Mouse (Mus musculus) heart, postnatal 0 days (tissue): ENCODE measurements around the gene 1700014D04Rik. TPM values are rescaled to one million over a fixed set of nuclear protein-coding genes. Genes with fewer than 3 reads are reported as not detected.
"Not testable (repeated sequence)": the region's sequence is repeated elsewhere in the genome, so short reads cannot be mapped to it uniquely, and the experiment has no call there.

Experiments used
- ATAC-seq: fragments of 200-750 bp; cut with Nextera tagmentation; 2 replicates; pipeline ENCODE4 v1.8.0; 2017; ENCODE audit warnings: low read depth, moderate number of reproducible peaks, moderate library complexity; ENCODE audit not compliant: insufficient read depth
- DNase-seq: peaks from one replicate; pipeline ENCODE4 v3.0.0-alpha.2; 2016; ENCODE audit warnings: low spot score
- H3K27ac ChIP-seq: fragments of 300-500 bp; sonication (generic); 2 replicates; pipeline ENCODE4 v1.5.1; 2014; ENCODE audit warnings: low read depth, mild to moderate bottlenecking
- H3K27me3 ChIP-seq: fragments of 300-500 bp; sonication (generic); 2 replicates; pipeline ENCODE4 v1.6.1; 2014; ENCODE audit warnings: low read length, mixed read lengths; ENCODE audit not compliant: control insufficient read depth, insufficient read depth
- H3K36me3 ChIP-seq: fragments of 300-500 bp; sonication (generic); replicated peaks from 2 replicates; pipeline ENCODE4 v1.6.1; 2014; ENCODE audit warnings: low read length, mixed read lengths; ENCODE audit not compliant: control insufficient read depth, insufficient read depth
- H3K4me1 ChIP-seq: fragments of 300-500 bp; sonication (generic); 2 replicates; pipeline ENCODE4 v1.6.1; 2014; ENCODE audit warnings: antibody characterized with exemption; ENCODE audit not compliant: control insufficient read depth, insufficient read depth
- H3K4me2 ChIP-seq: fragments of 300-500 bp; sonication (generic); 2 replicates; pipeline ENCODE4 v1.6.1; 2014; ENCODE audit warnings: low read depth, mild to moderate bottlenecking, low read length, moderate library complexity
- H3K4me3 ChIP-seq: fragments of 300-500 bp; sonication (generic); 2 replicates; pipeline ENCODE4 v1.5.1; 2014; ENCODE audit warnings: low read depth, low read length
- H3K9ac ChIP-seq: fragments of 300-500 bp; sonication (generic); replicated peaks from 2 replicates; pipeline ENCODE4 v1.6.1; 2014; ENCODE audit warnings: low read depth, low read length, mixed read lengths
- H3K9me3 ChIP-seq: fragments of 300-500 bp; sonication (generic); replicated peaks from 2 replicates; pipeline ENCODE4 v1.6.1; 2016; ENCODE audit warnings: low read length; ENCODE audit not compliant: control insufficient read depth
- CTCF ChIP-seq: IDR thresholded peaks from 2 replicates; pipeline ENCODE4 v1.5.1; 2016; ENCODE audit warnings: antibody characterized with exemption, control low read depth, low read depth
- EP300 ChIP-seq: IDR thresholded peaks from 2 replicates; pipeline ENCODE4 v1.6.1; 2016; ENCODE audit warnings: antibody characterized with exemption, low read depth
- WGBS: fragments of 180-500 bp; shearing (Covaris S2); extraction: QIAGEN DNeasy Blood & Tissue Kit; methylation state at CpG from one replicate; pipeline ENCODE4 v1.1.7; 2014; 5-methylcytosine and 5-hydroxymethylcytosine counted together
- polyA plus RNA-seq: library from polyadenylated mRNA; unstranded; fragments of >200 nt; fragmentation: Nextera tagmentation; extraction: Ambion mirVana; gene quantifications from 2 replicates; pipeline ENCODE4 v1.2.1, GENCODE M21; 2015
- total RNA-seq: library from RNA; depleted of rRNA; stranded (reverse); fragments of >200 nt; gene quantifications from 2 replicates; pipeline ENCODE4 v1.2.3, GENCODE M21; 2014; ENCODE audit warnings: low replicate concordance

The 1700014D04Rik gene
- total and polyA plus RNA-seq, 2 experiments from 2014 or later = not detected

DNA sequence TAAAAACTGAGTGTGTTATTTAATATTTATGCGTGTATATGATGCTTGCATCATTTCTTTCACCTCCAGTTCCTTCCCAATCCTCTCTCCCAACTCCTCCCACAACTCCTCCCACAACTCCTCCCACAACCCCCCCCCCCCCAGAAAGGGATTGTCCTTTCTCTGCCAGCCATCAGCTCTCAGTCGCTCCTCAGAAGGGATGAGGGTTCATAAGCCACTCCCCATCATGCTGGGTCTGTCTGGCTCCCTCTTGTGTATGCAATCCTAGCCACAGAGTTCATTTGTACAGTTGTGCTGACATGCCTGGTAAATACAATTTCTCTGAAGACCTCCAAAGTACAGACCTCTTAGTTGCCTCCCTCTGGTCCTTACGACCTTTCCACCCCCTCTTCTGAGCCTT lies 11.4 kb downstream of the 1700014D04Rik start:
- Histone ChIP-seq H3K9ac (no peak overlapping the region), H3K4me3 (no peak overlapping the region), H3K36me3 (no peaks in the 10 kb centered on the region), H3K9me3 (no peaks in the 10 kb centered on the region), H3K4me1 (no peaks in the 10 kb centered on the region), H3K27ac (no peak overlapping the region), H3K27me3 (no peaks in the 10 kb centered on the region), H3K4me2 (no peak overlapping the region)
- TF ChIP-seq CTCF = peak; percentile 36
- no peak for TF ChIP-seq EP300
- ATAC-seq = peak; percentile 71
- peak; percentile 61 for DNase-seq
- 31% methylated on average over 3 of the region's 3 CpGs for WGBS

DNA sequence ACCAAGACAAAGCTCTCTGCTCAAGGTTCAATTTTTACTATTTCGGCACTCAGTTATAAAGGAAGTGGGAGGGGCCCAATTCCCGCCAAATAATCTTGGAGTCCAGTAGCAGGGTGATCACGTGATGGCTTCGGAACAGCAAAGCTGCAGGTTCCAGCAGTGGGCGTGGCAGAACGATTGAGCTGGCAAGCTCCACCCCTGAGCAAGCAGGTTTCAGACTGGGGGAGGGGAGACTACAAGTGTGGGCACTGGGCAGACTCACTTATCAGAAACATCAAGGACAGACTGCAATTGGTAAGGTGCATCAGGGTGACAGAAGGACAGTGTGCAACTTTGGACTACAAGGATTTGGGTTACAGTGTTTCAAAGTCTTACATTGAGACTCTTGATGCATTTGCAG lies 12.2 kb downstream of the 1700014D04Rik start:
- not testable (repeated sequence) for ATAC-seq
- 34% methylated on average over 6 of the region's 6 CpGs for WGBS

DNA sequence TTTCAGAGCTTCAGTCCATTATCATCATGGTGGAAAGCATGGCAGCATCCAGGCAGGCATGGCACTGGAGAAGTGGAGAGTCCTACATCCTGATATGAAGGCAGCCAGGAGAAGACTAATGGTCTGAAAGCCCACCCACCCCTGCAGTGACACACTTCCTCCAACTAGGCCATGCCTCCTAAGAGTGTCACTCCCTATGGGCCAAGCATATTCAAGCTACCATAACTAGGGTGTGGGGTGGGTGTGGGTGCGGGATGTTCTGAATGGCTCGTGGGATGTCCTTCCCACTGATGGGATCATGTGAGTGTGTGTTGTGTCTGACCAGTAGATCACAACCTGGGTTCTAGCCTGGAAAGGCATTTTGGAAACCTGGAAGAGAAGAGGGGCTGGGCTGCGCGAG lies 12.6 kb downstream of the 1700014D04Rik start:
- H3K4me1 ChIP-seq = no peaks in the 10 kb centered on the region
- no peak for TF ChIP-seq CTCF
- TF ChIP-seq EP300 = no peak
- no peaks in the 10 kb centered on the region for H3K9me3 ChIP-seq
- H3K4me3 ChIP-seq = no peak overlapping the region
- H3K27ac ChIP-seq = no peak overlapping the region
- WGBS = 73% methylated on average over 4 of the region's 4 CpGs
- no peaks in the 10 kb centered on the region for H3K27me3 ChIP-seq
- no peak overlapping the region for H3K9ac ChIP-seq
- no peaks in the 10 kb centered on the region for H3K36me3 ChIP-seq
- DNase-seq (no peak), ATAC-seq (no peak)
- no peak overlapping the region for H3K4me2 ChIP-seq

More for the DNA sequence above, 12.2 kb downstream of the 1700014D04Rik start:
- H3K9me3 ChIP-seq, H3K27ac ChIP-seq, H3K9ac ChIP-seq, DNase-seq, H3K4me3 ChIP-seq, H3K36me3 ChIP-seq, H3K4me2 ChIP-seq, H3K27me3 ChIP-seq, H3K4me1 ChIP-seq: not testable (repeated sequence)

DNA sequence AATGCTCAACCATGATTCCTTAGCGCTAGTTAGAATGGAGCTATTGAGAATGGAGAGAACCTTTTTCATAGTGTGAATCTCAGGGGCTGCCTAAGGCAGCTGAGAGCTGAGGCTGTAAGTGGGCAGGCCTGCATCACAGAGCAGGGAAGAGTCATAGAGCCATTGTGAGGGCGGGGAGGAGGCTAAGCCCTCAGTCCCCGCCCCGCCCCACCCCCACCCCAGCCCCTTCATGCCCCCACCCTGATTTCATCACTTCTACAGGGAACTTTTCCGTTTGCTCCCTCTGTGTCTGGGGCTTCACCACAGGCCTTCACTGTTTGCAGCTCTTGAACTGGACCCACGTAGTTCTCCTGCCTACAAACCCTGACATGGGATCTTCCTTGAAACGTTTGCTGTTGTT lies 14.9 kb downstream of the 1700014D04Rik start, which contains the start of gene Spata31d1d:
Gene Spata31d1d (minus strand): TSS at position 101 of the 400 bp plus-strand sequence.
- Histone ChIP-seq H3K4me1 (no peaks in the 10 kb centered on the region), H3K9ac (no peak within 1 kb of the TSS), H3K9me3 (no peaks in the 10 kb centered on the region), H3K36me3 (no peaks in the 10 kb centered on the region), H3K4me2 (no peak within 1 kb of the TSS), H3K27ac (no peak within 1 kb of the TSS), H3K27me3 (0 out of 2 replicates have a peak, but pooled peaks cover under 1% of the 10 kb centered on the region), H3K4me3 (no peak within 1 kb of the TSS)
- ATAC-seq (no peak), DNase-seq (no peak)
- WGBS = 37% methylated on average over 7 of the region's 7 CpGs
- TF ChIP-seq EP300 (no peak), CTCF (no peak)

DNA sequence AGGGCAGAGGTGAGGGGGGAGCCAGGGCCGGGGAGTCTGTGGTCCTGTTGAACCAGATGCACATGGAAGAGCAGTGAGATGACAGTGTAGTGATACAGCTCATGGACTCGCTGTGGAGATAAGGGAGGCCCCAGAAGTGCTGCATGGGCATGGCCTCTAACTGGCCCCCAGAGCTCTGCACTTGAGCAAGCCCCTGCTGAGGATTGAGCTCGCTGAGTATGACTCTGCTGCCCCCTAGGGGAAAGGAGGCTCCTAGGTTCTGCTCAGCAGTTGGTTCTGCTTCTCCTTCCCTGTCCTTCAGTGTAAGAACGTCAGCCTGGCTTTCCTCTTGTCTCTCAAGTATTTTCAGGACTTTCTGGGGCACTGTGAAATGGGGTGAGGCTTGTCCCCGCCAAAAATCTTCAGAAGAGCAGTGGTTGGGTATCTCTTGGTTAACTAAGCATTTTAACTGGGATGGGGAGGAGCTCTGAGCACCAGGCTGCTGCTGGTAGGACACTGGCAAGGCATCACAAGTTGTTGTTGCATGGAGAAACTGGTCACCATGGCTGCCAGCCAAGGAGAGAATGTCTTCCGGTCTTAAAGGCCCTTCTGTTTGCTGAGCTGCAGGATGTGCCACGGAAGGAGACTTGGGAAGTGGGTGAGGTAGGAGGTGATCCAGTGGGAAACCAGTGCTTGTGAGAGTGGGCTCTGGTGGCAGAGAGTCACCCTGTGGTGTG lies 18.0 kb downstream of the 1700014D04Rik start:
- DNase-seq = peak; percentile 89
- Histone ChIP-seq H3K4me1 (no peaks in the 10 kb centered on the region; the same call in 1 of the 2 replicates), H3K9ac (no peak overlapping the region), H3K9me3 (no peaks in the 10 kb centered on the region), H3K4me2 (no peak overlapping the region), H3K27ac (no peak overlapping the region), H3K4me3 (no peak overlapping the region), H3K27me3 (0 out of 2 replicates have a peak, but pooled peaks cover 3% of the 10 kb centered on the region), H3K36me3 (no peaks in the 10 kb centered on the region)
- 15% methylated on average over 7 of the region's 7 CpGs for WGBS
- TF ChIP-seq CTCF = peak; percentile 98
- no peak for TF ChIP-seq EP300
- peak; percentile 87 for ATAC-seq
